Mouse (Mus musculus) stomach, postnatal 0 days (tissue): Measurements from ENCODE around the gene Sycp3. TPM values are rescaled to one million over a fixed set of nuclear protein-coding genes. Genes with fewer than 3 reads are reported as not detected.

Experiments used
- ATAC-seq: fragments of 200-750 bp; cut with Nextera tagmentation; 2 replicates; pipeline ENCODE4 v1.8.0; 2017; ENCODE audit not compliant: low FRiP score, low TSS enrichment
- DNase-seq: peaks from one replicate; pipeline ENCODE4 v3.0.0-alpha.2; 2016; ENCODE audit warnings: low spot score
- H3K27ac ChIP-seq: fragments of 300-500 bp; sonication (generic); replicated peaks from 2 replicates; pipeline ENCODE4 v1.5.1; 2014; ENCODE audit warnings: mild to moderate bottlenecking, control low read depth
- H3K27me3 ChIP-seq: fragments of 300-500 bp; sonication (generic); 2 replicates; pipeline ENCODE4 v1.6.1; 2014; ENCODE audit warnings: low read length; ENCODE audit not compliant: control insufficient read depth, insufficient read depth
- H3K36me3 ChIP-seq: fragments of 300-500 bp; sonication (generic); 2 replicates; pipeline ENCODE4 v1.6.1; 2014; ENCODE audit warnings: low read length, mixed read lengths; ENCODE audit not compliant: control insufficient read depth, insufficient read depth
- H3K4me1 ChIP-seq: fragments of 300-500 bp; sonication (generic); replicated peaks from 2 replicates; pipeline ENCODE4 v1.6.1; 2014; ENCODE audit warnings: antibody characterized with exemption; ENCODE audit not compliant: control insufficient read depth, insufficient read depth
- H3K4me2 ChIP-seq: fragments of 300-500 bp; sonication (generic); replicated peaks from 2 replicates; pipeline ENCODE4 v1.6.1; 2014; ENCODE audit warnings: low read depth, mild to moderate bottlenecking, control low read depth, moderate library complexity
- H3K4me3 ChIP-seq: fragments of 300-500 bp; sonication (generic); 2 replicates; pipeline ENCODE4 v1.5.1; 2014; ENCODE audit warnings: low read depth, low read length, control low read depth
- H3K9ac ChIP-seq: fragments of 300-500 bp; sonication (generic); 2 replicates; pipeline ENCODE4 v1.6.1; 2014; ENCODE audit warnings: mild to moderate bottlenecking, low read length, control low read depth, mixed read lengths
- H3K9me3 ChIP-seq: fragments of 300-500 bp; sonication (generic); 2 replicates; pipeline ENCODE4 v1.6.1; 2016; ENCODE audit warnings: low read length; ENCODE audit not compliant: control insufficient read depth
- CTCF ChIP-seq: IDR thresholded peaks from 2 replicates; pipeline ENCODE4 v1.5.1; 2016; ENCODE audit warnings: antibody characterized with exemption, low read depth, mild to moderate bottlenecking, moderate library complexity
- EP300 ChIP-seq: optimal IDR thresholded peaks from 2 replicates; pipeline ENCODE3; 2016; ENCODE audit warnings: antibody characterized with exemption
- WGBS: fragments of 180-500 bp; shearing (Covaris S2); extraction: QIAGEN DNeasy Blood & Tissue Kit; methylation state at CpG from one replicate; pipeline ENCODE4 v1.1.7; 2014; 5-methylcytosine and 5-hydroxymethylcytosine counted together
- polyA plus RNA-seq: library from polyadenylated mRNA; unstranded; fragments of >200 nt; fragmentation: Nextera tagmentation; extraction: Ambion mirVana; gene quantifications from 2 replicates; pipeline ENCODE4 v1.2.1, GENCODE M21; 2015

Sycp3 gene
- polyA plus RNA-seq, 1 experiment from 2014 or later, result 0.15 TPM

DNA sequence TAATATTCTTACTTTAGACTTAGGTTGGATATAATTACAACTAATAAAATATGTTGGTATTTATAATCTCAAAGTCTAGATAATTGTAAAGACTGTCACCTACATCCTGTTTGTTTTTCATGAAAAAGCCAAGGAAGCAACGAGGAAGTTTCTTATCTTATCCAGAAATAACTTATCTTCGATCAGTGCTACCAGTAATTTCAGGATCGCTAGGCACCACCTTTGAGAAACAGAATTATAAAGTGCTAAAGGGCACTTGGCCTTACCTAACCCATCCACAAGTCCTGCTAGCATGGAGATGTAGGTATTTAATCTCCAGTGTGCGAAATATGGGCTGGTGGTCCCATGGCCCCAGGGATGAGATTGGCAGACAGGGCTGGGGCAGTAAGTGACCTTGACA, 43.5 kb downstream of the Sycp3 start:
- WGBS, result 37% methylated on average over 4 of the region's 4 CpGs
- H3K4me2 ChIP-seq, result peak overlapping the region; percentile 80

DNA sequence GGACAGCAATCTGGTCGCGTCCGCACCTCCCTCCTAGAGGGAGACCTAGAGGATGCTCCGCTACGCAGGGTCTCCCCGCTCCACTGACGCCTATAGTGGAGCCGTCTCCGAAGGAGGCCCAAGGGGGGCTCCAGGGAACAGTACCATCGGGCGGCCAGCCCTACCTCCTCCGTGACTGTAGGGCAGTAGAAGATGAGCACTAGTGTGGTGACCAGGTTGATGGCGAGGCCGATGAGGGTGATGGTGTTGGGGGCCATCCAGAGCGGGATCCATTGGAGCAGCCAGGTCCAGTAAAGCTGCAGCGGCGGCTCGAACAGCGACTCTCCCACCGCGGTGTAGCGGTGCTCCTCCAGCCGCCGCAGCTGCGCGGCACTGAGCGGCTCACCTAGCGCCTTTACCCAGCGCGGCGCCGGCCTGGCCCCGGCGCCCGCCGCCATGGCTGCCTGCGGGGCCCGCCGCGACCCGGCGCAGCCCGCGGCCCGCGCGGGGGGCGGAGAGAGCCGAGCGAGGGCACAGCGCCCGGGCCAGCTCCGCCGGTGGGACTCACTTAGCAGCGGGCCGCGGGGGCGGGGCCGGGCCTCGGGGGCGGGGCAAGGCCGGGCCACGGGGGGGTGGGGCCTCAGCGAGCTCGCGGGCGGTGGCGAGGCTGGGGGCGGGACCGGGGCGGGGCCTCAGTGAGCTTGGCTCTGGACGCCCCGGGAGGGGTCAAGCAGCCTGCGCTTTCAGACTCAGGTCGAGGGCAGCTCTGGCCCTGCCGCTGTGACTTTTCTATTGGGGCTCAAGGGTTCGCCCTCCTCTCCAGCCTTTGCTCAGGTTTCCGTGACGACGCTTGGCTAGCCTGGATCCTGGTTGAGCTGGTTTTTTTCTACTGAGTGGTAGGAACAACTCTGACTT, 44.3 kb downstream of the Sycp3 start, which contains the start of gene Chpt1:
TSS of gene Chpt1 (minus strand) at position 653 of the 894 bp plus-strand sequence.
- Histone ChIP-seq H3K9me3 (no peaks in the 10 kb centered on the region), H3K27me3 (no peaks in the 10 kb centered on the region), H3K4me1 (0 out of 2 replicates have a peak, but pooled peaks cover 2% of the 10 kb centered on the region), H3K36me3 (no peaks in the 10 kb centered on the region), H3K4me3 (peak within 1 kb of the TSS; percentile 73), H3K9ac (peak within 1 kb of the TSS; percentile 91), H3K27ac (peak within 1 kb of the TSS; percentile 88), H3K4me2 (peak within 1 kb of the TSS; percentile 80)
- TF ChIP-seq EP300 (no peak), CTCF (no peak)
- peak; percentile 97 for DNase-seq
- ATAC-seq, result peak; percentile 94
- under 1% methylated on average over 33 of the region's 80 CpGs for WGBS

More for the DNA sequence above, 43.5 kb downstream of the Sycp3 start:
- H3K4me1 ChIP-seq, result 0 out of 2 replicates have a peak, but pooled peaks cover 2% of the 10 kb centered on the region
- H3K27ac ChIP-seq, result peak overlapping the region; percentile 88
- no peaks in the 10 kb centered on the region for H3K9me3 ChIP-seq
- no peaks in the 10 kb centered on the region for H3K27me3 ChIP-seq
- peak overlapping the region; percentile 73 for H3K4me3 ChIP-seq
- no peak for DNase-seq
- no peak for ATAC-seq
- no peak for TF ChIP-seq CTCF
- TF ChIP-seq EP300, result no peak
- no peaks in the 10 kb centered on the region for H3K36me3 ChIP-seq
- peak overlapping the region; percentile 91 for H3K9ac ChIP-seq

GRCm38 (mm10) chr10:88504481-88504880, 45.1 kb downstream of the Sycp3 start:
- Histone ChIP-seq H3K9me3 (no peaks in the 10 kb centered on the region), H3K27ac (peak overlapping the region; percentile 88)

DNA sequence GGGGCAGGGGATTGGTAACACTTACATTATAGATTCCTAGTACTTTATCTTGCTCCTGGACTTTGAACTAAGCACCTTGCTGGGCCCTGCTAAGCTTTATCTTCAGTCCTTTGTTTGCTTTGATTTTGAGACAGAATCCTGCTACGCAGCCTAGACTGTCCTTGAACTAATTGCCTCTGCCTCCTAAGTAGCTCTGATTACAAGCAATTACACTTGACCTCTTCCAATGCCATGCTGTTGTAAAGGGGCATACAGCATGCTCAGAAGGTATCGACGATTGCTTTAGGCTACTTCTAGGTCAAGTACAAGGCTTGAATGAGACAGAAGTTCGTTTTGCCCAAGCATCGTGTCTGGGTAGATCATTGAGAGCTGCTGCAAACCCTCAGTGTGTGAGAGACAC, 45.9 kb downstream of the Sycp3 start:
- WGBS, result 70% methylated on average over 5 of the region's 5 CpGs
- no peak overlapping the region for H3K4me3 ChIP-seq
- H3K27ac ChIP-seq, result no peak overlapping the region; the same call in 1 of the 2 replicates
- no peak for TF ChIP-seq EP300
- TF ChIP-seq CTCF, result no peak
- H3K9ac ChIP-seq, result no peak overlapping the region
- DNase-seq (peak; percentile 60), ATAC-seq (peak; percentile 47; the same call in 1 of the 2 replicates)
- H3K9me3 ChIP-seq, result no peaks in the 10 kb centered on the region
- H3K4me1 ChIP-seq, result 0 out of 2 replicates have a peak, but pooled peaks cover 2% of the 10 kb centered on the region
- H3K36me3 ChIP-seq, result no peaks in the 10 kb centered on the region
- H3K27me3 ChIP-seq, result no peaks in the 10 kb centered on the region
- H3K4me2 ChIP-seq, result no peak overlapping the region

More at GRCm38 (mm10) chr10:88504481-88504880, 45.1 kb downstream of the Sycp3 start:
- no peaks in the 10 kb centered on the region for H3K27me3 ChIP-seq
- 0 out of 2 replicates have a peak overlapping the region, but pooled peaks have one; percentile 91 for H3K9ac ChIP-seq
- DNase-seq (no peak), ATAC-seq (no peak)
- no peak for TF ChIP-seq CTCF
- no peak for TF ChIP-seq EP300
- H3K4me2 ChIP-seq, result peak overlapping the region; percentile 80
- WGBS, result 56% methylated on average over 3 of the region's 3 CpGs
- H3K4me3 ChIP-seq, result no peak overlapping the region
- H3K36me3 ChIP-seq, result no peaks in the 10 kb centered on the region
- H3K4me1 ChIP-seq, result 0 out of 2 replicates have a peak, but pooled peaks cover 2% of the 10 kb centered on the region

DNA sequence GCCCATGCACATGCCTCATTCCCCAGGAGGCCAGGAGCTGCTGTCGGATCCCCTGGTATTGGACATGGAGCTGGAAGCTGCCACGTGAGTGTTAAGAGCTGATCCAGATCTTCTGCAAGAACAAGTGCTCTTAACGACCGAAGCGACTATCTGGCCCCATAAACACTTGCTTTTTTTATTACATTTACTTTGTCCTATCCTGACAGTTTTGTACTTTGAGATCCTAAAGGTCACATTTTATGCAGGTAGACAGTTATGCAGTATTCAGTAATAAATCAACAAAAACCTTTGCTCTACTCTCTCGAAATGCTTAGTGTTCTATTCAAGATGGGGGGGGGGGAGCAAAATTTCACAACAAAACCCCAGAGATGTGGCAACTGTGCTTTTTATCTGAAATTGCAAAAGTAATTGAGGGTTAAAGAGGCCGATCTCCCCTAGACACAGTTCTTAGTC, 48.3 kb downstream of the Sycp3 start:
- Histone ChIP-seq H3K27ac (no peak overlapping the region), H3K27me3 (no peaks in the 10 kb centered on the region), H3K4me1 (no peaks in the 10 kb centered on the region), H3K9ac (no peak overlapping the region), H3K9me3 (no peaks in the 10 kb centered on the region), H3K4me3 (no peak overlapping the region), H3K4me2 (no peak overlapping the region), H3K36me3 (no peaks in the 10 kb centered on the region)
- ATAC-seq (no peak), DNase-seq (no peak)
- TF ChIP-seq EP300 (no peak), CTCF (no peak)
- 77% methylated on average over 7 of the region's 7 CpGs for WGBS
